Mouse (Mus musculus): ENCODE data around the gene Mllt10.

DNA sequence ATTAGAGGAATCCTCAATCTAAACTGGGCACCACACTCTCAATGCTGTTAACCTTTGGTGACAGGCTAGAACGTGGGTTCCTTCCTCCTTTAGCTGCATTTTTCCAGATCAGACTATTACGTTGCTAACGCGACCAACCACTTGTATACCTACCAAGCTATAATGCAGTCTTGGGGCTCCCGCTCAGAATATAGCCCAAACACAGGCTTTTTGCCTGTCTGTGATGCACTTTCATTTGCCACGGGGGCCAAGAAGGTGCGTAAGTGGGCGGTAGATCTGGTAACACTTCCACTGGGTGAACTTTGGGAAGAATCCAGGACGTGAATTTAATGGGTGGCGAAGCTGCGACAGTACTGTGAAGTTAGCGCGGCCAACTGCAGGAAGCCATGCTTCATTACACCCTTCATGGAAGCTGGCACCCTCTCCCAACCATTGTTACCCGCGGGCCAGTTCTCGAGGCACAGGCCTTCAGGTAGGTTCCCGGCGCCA is 8.8 kb downstream of the Mllt10 start:
- no peak for TF ChIP-seq POLR2A (IDR thresholded peaks at IDR 0.05; ENCODE audit: control insufficient read depth, extremely low read depth, insufficient read depth, low read length, poor library complexity)
- no peak for TF ChIP-seq CTCF (IDR thresholded peaks at IDR 0.05; ENCODE audit: borderline replicate concordance, control insufficient read depth, extremely low read depth, insufficient read depth, low read length, poor library complexity)
